Mouse (Mus musculus): Measurements from ENCODE around the gene Efcab7.

DNA sequence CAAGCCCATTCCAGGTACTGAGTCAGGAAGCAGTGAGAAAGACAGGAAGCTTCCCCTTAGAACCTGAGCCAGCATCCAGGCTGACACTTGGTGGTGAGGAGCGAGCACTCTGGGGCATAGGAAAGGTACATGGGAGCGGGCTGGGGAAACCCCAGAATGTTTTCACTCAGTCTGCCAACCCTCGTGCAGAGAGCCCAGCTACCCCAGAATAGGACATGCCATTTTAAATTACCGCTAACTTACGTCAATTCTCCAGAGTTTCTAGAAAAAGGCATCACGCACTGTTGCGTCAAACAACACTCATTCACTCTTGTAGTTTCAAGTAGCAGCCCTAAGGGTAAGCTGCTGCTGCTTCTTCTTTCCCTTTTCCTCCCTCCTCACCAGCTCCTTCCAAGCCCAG, 116.0 kb downstream of the Efcab7 start:
- TF ChIP-seq HCFC1 (IDR thresholded peaks at IDR 0.05; ENCODE audit: borderline replicate concordance, insufficient read depth, low read length) (no peak), CHD2 (IDR thresholded peaks at IDR 0.05; ENCODE audit: low read depth, low read length) (no peak), ZNF384 (IDR thresholded peaks at IDR 0.05; ENCODE audit: low read depth, low read length) (no peak), ZC3H11A (IDR thresholded peaks at IDR 0.05; ENCODE audit: borderline replicate concordance, low read depth, low read length) (no peak), MAFK (IDR thresholded peaks at IDR 0.05; ENCODE audit: insufficient read depth, low read depth, low read length) (no peak)
